Comparison of ENCODE assay signal across 29 mouse cellular contexts in the genomic region with DNA sequence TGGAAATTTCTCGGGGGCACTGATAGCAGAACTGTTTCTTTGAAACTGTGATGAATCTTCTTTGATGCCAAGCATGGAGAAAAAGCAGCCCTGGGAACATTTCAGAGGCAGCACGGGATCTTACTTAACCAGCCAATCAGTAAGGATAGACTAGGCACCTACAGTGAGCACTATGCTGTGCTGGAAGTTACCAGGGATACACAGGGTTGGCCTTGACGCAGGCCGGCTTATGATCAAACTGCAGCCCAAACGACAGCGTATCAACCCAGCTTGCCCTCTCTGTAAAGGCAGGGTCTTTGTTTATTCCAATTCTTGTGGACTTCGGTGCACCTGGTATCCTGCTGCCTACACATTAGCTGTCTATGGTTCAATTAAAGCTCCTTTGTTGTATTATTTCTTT.
DNase-seq lines count a peak whose midpoint lies in the region; ATAC-seq and TF ChIP-seq lines count a peak whose summit lies in the region.
"Had no signal": no experiment of that assay in that cellular context is flagged by ENCODE, and none has a peak within 500 bp of the region (broad histone marks: within the 10 kb centered on the region; RNA-seq: fewer than 3 reads in every experiment).

No protein-coding gene starts in this region.

- ATAC-seq in hindbrain, embryonic 11.5 days (ENCODE audit: low FRiP score): no peak
- no peak for ATAC-seq in hindbrain, postnatal 0 days
- ATAC-seq in forebrain, embryonic 12.5 days (ENCODE audit: low FRiP score): 0 out of 2 replicates have a peak, but pooled peaks have one; percentile 40
- ATAC-seq in hindbrain, embryonic 16.5 days: peak; percentile 50; the same call in 1 of the 2 replicates
- no peak for ATAC-seq in erythroid progenitor cell, adult 5-6 weeks (replicated peaks; ENCODE audit: low FRiP score, poor library complexity, severe bottlenecking)

- H3K4me1 ChIP-seq in hindbrain, embryonic 11.5 days (replicated peaks; ENCODE audit: control insufficient read depth, insufficient read depth, low read length): no peaks in the 10 kb centered on the region
- H3K4me1 ChIP-seq in hindbrain, postnatal 0 days (ENCODE audit: insufficient read depth, low read length): no peaks in the 10 kb centered on the region
- peaks cover 15% of the 10 kb centered on the region; the same call in 1 of the 2 replicates for H3K4me1 ChIP-seq in forebrain, embryonic 12.5 days
- H3K4me1 ChIP-seq in hindbrain, embryonic 16.5 days (ENCODE audit: control insufficient read depth, insufficient read depth, low read depth, low read length): peaks cover 5% of the 10 kb centered on the region
- H3K4me1 ChIP-seq: embryonic facial prominence, embryonic 15.5 days; heart, embryonic 13.5 days; limb, embryonic 15.5 days; stomach, embryonic 15.5 days had no signal

- WGBS in hindbrain, embryonic 11.5 days: 39% methylated on average over 7 of the region's 7 CpGs
- WGBS in hindbrain, postnatal 0 days: 36% methylated on average over 7 of the region's 7 CpGs
- 17% methylated on average over 7 of the region's 7 CpGs for WGBS in forebrain, embryonic 12.5 days
- 34% methylated on average over 7 of the region's 7 CpGs for WGBS in hindbrain, embryonic 16.5 days

- DNase-seq in hindbrain, embryonic 11.5 days (ENCODE audit: low spot score): no peak
- no peak for DNase-seq in hindbrain, postnatal 0 days (ENCODE audit: low spot score)
- DNase-seq in ZHBTc4 (ENCODE audit: low read depth, low spot score): peak; percentile 10
- DNase-seq in retina, embryonic 14.5 days (ENCODE audit: low spot score): no peak
- DNase-seq in lung, postnatal 10 days: no peak
- DNase-seq: adrenal gland, adult 8-10 months; cerebellum, adult 8-10 months; cerebellum, postnatal 36 days; gastrocnemius, postnatal 25 days; heart, adult 2 months; heart, postnatal 14 days; kidney, adult 2 months; layer of hippocampus, adult 9-11 months; left cerebral cortex, postnatal 4 days; lung, postnatal 36 days; thymus, postnatal 36 days had no signal

- H3K4me3 ChIP-seq in hindbrain, embryonic 11.5 days (ENCODE audit: low read depth, low read length): no peak overlapping the region
- no peak overlapping the region for H3K4me3 ChIP-seq in hindbrain, postnatal 0 days (ENCODE audit: low read length)
- no peak overlapping the region for H3K4me3 ChIP-seq in forebrain, embryonic 12.5 days (replicated peaks)
- no peak overlapping the region for H3K4me3 ChIP-seq in hindbrain, embryonic 16.5 days (ENCODE audit: low read length)
- H3K4me3 ChIP-seq: embryonic facial prominence, embryonic 15.5 days; heart, adult 2 months; heart, embryonic 13.5 days; limb, embryonic 15.5 days; myocyte; neural tube, embryonic 15.5 days; stomach, embryonic 15.5 days had no signal

- H3K36me3 ChIP-seq in hindbrain, embryonic 11.5 days (ENCODE audit: control insufficient read depth, insufficient read depth, low read length): no peaks in the 10 kb centered on the region
- no peaks in the 10 kb centered on the region for H3K36me3 ChIP-seq in hindbrain, postnatal 0 days (ENCODE audit: insufficient read depth, low read length)
- no peaks in the 10 kb centered on the region for H3K36me3 ChIP-seq in forebrain, embryonic 12.5 days (replicated peaks)
- H3K36me3 ChIP-seq in hindbrain, embryonic 16.5 days (ENCODE audit: control insufficient read depth, insufficient read depth, low read length): no peaks in the 10 kb centered on the region
- H3K36me3 ChIP-seq: embryonic facial prominence, embryonic 15.5 days; heart, embryonic 13.5 days; limb, embryonic 15.5 days; neural tube, embryonic 15.5 days; stomach, embryonic 15.5 days had no signal

- TF ChIP-seq CTCF in hindbrain, postnatal 0 days (IDR thresholded peaks at IDR 0.05; ENCODE audit: low read depth): no peak

- peak overlapping the region; percentile 60 for H3K27ac ChIP-seq in hindbrain, embryonic 11.5 days (ENCODE audit: low read depth, low read length)
- H3K27ac ChIP-seq in hindbrain, postnatal 0 days: no peak overlapping the region
- H3K27ac ChIP-seq in forebrain, embryonic 12.5 days: peak overlapping the region; percentile 79
- H3K27ac ChIP-seq in hindbrain, embryonic 16.5 days (ENCODE audit: low read depth, low read length): no peak overlapping the region
- H3K27ac ChIP-seq: embryonic facial prominence, embryonic 15.5 days; heart, adult 2 months; heart, embryonic 13.5 days; kidney, postnatal 0 days; limb, embryonic 15.5 days; liver, embryonic 14.5 days; neural tube, embryonic 15.5 days; stomach, embryonic 15.5 days had no signal

- no peaks in the 10 kb centered on the region for H3K27me3 ChIP-seq in hindbrain, embryonic 11.5 days (ENCODE audit: control insufficient read depth, insufficient read depth, low read length)
- no peaks in the 10 kb centered on the region for H3K27me3 ChIP-seq in hindbrain, postnatal 0 days (ENCODE audit: insufficient read depth, low read length)
- no peaks in the 10 kb centered on the region for H3K27me3 ChIP-seq in forebrain, embryonic 12.5 days
- H3K27me3 ChIP-seq in hindbrain, embryonic 16.5 days (replicated peaks; ENCODE audit: control insufficient read depth, insufficient read depth, low read length): no peaks in the 10 kb centered on the region
- H3K27me3 ChIP-seq: embryonic facial prominence, embryonic 15.5 days; heart, embryonic 13.5 days; limb, embryonic 15.5 days; neural tube, embryonic 15.5 days; stomach, embryonic 15.5 days had no signal

- H3K9ac ChIP-seq in hindbrain, embryonic 11.5 days (ENCODE audit: low read depth, low read length): no peak overlapping the region
- no peak overlapping the region for H3K9ac ChIP-seq in hindbrain, postnatal 0 days (replicated peaks; ENCODE audit: low read length)
- H3K9ac ChIP-seq in forebrain, embryonic 12.5 days: no peak overlapping the region
- H3K9ac ChIP-seq in hindbrain, embryonic 16.5 days (ENCODE audit: low read depth, low read length): no peak overlapping the region
- H3K9ac ChIP-seq: embryonic facial prominence, embryonic 15.5 days; heart, embryonic 13.5 days; limb, embryonic 15.5 days; liver, embryonic 14.5 days; lung, embryonic 14.5 days; neural tube, embryonic 15.5 days; stomach, embryonic 15.5 days had no signal

- H3K4me2 ChIP-seq in hindbrain, embryonic 11.5 days (replicated peaks; ENCODE audit: low read depth, low read length): no peak overlapping the region
- H3K4me2 ChIP-seq in hindbrain, postnatal 0 days (ENCODE audit: low read depth, low read length): no peak overlapping the region
- no peak overlapping the region for H3K4me2 ChIP-seq in forebrain, embryonic 12.5 days
- H3K4me2 ChIP-seq in hindbrain, embryonic 16.5 days (ENCODE audit: low read length): no peak overlapping the region
- H3K4me2 ChIP-seq: embryonic facial prominence, embryonic 15.5 days; heart, embryonic 13.5 days; limb, embryonic 15.5 days; lung, embryonic 14.5 days; neural tube, embryonic 15.5 days; stomach, embryonic 15.5 days had no signal

- H3K9me3 ChIP-seq in hindbrain, embryonic 11.5 days (ENCODE audit: control insufficient read depth, low read length): no peaks in the 10 kb centered on the region
- no peaks in the 10 kb centered on the region for H3K9me3 ChIP-seq in hindbrain, postnatal 0 days (ENCODE audit: low read length)
- no peaks in the 10 kb centered on the region for H3K9me3 ChIP-seq in forebrain, embryonic 12.5 days
- no peaks in the 10 kb centered on the region; the same call in 1 of the 2 replicates for H3K9me3 ChIP-seq in hindbrain, embryonic 16.5 days (ENCODE audit: control insufficient read depth, low read length)
- H3K9me3 ChIP-seq: embryonic facial prominence, embryonic 15.5 days; heart, embryonic 13.5 days; limb, embryonic 15.5 days; megakaryocyte, embryonic 14.5 days; neural tube, embryonic 15.5 days; stomach, embryonic 15.5 days had no signal

Comparison
In these comparisons a context has a peak if more than half of its experiments do, and no peak if none do; other contexts are left out.
1. ATAC-seq: peak in forebrain, embryonic 12.5 days (single experiment) and hindbrain, embryonic 16.5 days (single experiment); none in hindbrain, embryonic 11.5 days (single experiment), hindbrain, postnatal 0 days (single experiment) and erythroid progenitor cell, adult 5-6 weeks (single experiment).
2. H3K27ac ChIP-seq: peak in hindbrain, embryonic 11.5 days (single experiment) and forebrain, embryonic 12.5 days (single experiment); none in hindbrain, postnatal 0 days (single experiment) and hindbrain, embryonic 16.5 days (single experiment).